Mouse (Mus musculus): ENCODE measurements around the gene Celf6. TPM values are rescaled to one million over a fixed set of nuclear protein-coding genes. Genes with fewer than 3 reads are reported as not detected.

Celf6 gene
- polyA plus RNA-seq, 1 experiment from 2014 or later: 2.9 TPM

GRCm38 (mm10) chr9:59544739-59545138 lies 33.0 kb upstream of the Celf6 start:
- H3K9ac ChIP-seq (ENCODE audit: low read depth, low read length): no peak overlapping the region
- WGBS: 78% methylated on average over 5 of the region's 5 CpGs
- H3K36me3 ChIP-seq (ENCODE audit: control insufficient read depth, insufficient read depth, low read length): no peaks in the 10 kb centered on the region
- H3K27ac ChIP-seq (ENCODE audit: low read length): no peak overlapping the region
- H3K9me3 ChIP-seq (ENCODE audit: control insufficient read depth, low read length): no peaks in the 10 kb centered on the region
- no peak overlapping the region for H3K4me2 ChIP-seq (ENCODE audit: low read depth, low read length)
- no peak for ATAC-seq
- no peak overlapping the region for H3K4me3 ChIP-seq (ENCODE audit: low read length)
- no peaks in the 10 kb centered on the region for H3K27me3 ChIP-seq (replicated peaks; ENCODE audit: control insufficient read depth, insufficient read depth, low read length)
- H3K4me1 ChIP-seq (ENCODE audit: control insufficient read depth, insufficient read depth, low read length): peaks cover 13% of the 10 kb centered on the region

GRCm38 (mm10) chr9:59547869-59548268 lies 29.8 kb upstream of the Celf6 start:
- H3K4me1 ChIP-seq (ENCODE audit: control insufficient read depth, insufficient read depth, low read length): 0 out of 2 replicates have a peak, but pooled peaks cover 2% of the 10 kb centered on the region
- no peak for ATAC-seq
- WGBS: 84% methylated on average over 1 of the region's 1 CpGs
- H3K4me3 ChIP-seq (ENCODE audit: low read length): no peak overlapping the region
- no peaks in the 10 kb centered on the region for H3K27me3 ChIP-seq (replicated peaks; ENCODE audit: control insufficient read depth, insufficient read depth, low read length)
- H3K36me3 ChIP-seq (ENCODE audit: control insufficient read depth, insufficient read depth, low read length): peaks cover 4% of the 10 kb centered on the region; the same call in 1 of the 2 replicates
- no peaks in the 10 kb centered on the region for H3K9me3 ChIP-seq (ENCODE audit: control insufficient read depth, low read length)
- no peak overlapping the region for H3K9ac ChIP-seq (ENCODE audit: low read depth, low read length)
- no peak overlapping the region for H3K27ac ChIP-seq (ENCODE audit: low read length)
- no peak overlapping the region for H3K4me2 ChIP-seq (ENCODE audit: low read depth, low read length)

GRCm38 (mm10) chr9:59548961-59549487 lies 28.7 kb upstream of the Celf6 start:
- Histone ChIP-seq H3K4me3 (ENCODE audit: low read length) (no peak overlapping the region), H3K36me3 (ENCODE audit: control insufficient read depth, insufficient read depth, low read length) (peaks cover 4% of the 10 kb centered on the region; the same call in 1 of the 2 replicates), H3K27ac (ENCODE audit: low read length) (no peak overlapping the region), H3K4me2 (ENCODE audit: low read depth, low read length) (no peak overlapping the region), H3K27me3 (replicated peaks; ENCODE audit: control insufficient read depth, insufficient read depth, low read length) (no peaks in the 10 kb centered on the region), H3K9me3 (ENCODE audit: control insufficient read depth, low read length) (no peaks in the 10 kb centered on the region), H3K4me1 (ENCODE audit: control insufficient read depth, insufficient read depth, low read length) (no peaks in the 10 kb centered on the region), H3K9ac (ENCODE audit: low read depth, low read length) (no peak overlapping the region)
- 59% methylated on average over 2 of the region's 2 CpGs for WGBS
- no peak for ATAC-seq

- Histone ChIP-seq H3K27me3 (replicated peaks; ENCODE audit: control insufficient read depth, insufficient read depth, low read length) (no peaks in the 10 kb centered on the region), H3K4me3 (ENCODE audit: low read length) (no peak overlapping the region), H3K4me1 (ENCODE audit: control insufficient read depth, insufficient read depth, low read length) (no peaks in the 10 kb centered on the region), H3K36me3 (ENCODE audit: control insufficient read depth, insufficient read depth, low read length) (peaks cover 4% of the 10 kb centered on the region), H3K9ac (ENCODE audit: low read depth, low read length) (no peak overlapping the region), H3K9me3 (ENCODE audit: control insufficient read depth, low read length) (no peaks in the 10 kb centered on the region), H3K4me2 (ENCODE audit: low read depth, low read length) (no peak overlapping the region), H3K27ac (ENCODE audit: low read length) (no peak overlapping the region)
- ATAC-seq: no peak
- WGBS: 82% methylated on average over 4 of the region's 4 CpGs
These were observed 27.6 kb upstream of the Celf6 start for GRCm38 (mm10) chr9:59550077-59550476.

- no peaks in the 10 kb centered on the region for H3K9me3 ChIP-seq (ENCODE audit: control insufficient read depth, low read length)
- no peak for ATAC-seq
- no peaks in the 10 kb centered on the region for H3K4me1 ChIP-seq (ENCODE audit: control insufficient read depth, insufficient read depth, low read length)
- no peak overlapping the region for H3K4me3 ChIP-seq (ENCODE audit: low read length)
- peaks cover 8% of the 10 kb centered on the region for H3K36me3 ChIP-seq (ENCODE audit: control insufficient read depth, insufficient read depth, low read length)
- H3K4me2 ChIP-seq (ENCODE audit: low read depth, low read length): no peak overlapping the region
- no peaks in the 10 kb centered on the region for H3K27me3 ChIP-seq (replicated peaks; ENCODE audit: control insufficient read depth, insufficient read depth, low read length)
- WGBS: 79% methylated on average over 5 of the region's 5 CpGs
- no peak overlapping the region for H3K9ac ChIP-seq (ENCODE audit: low read depth, low read length)
- no peak overlapping the region for H3K27ac ChIP-seq (ENCODE audit: low read length)
These were observed 26.7 kb upstream of the Celf6 start for GRCm38 (mm10) chr9:59551017-59551416.

GRCm38 (mm10) chr9:59551620-59552031 lies 26.1 kb upstream of the Celf6 start:
- H3K4me1 ChIP-seq (ENCODE audit: control insufficient read depth, insufficient read depth, low read length): no peaks in the 10 kb centered on the region
- H3K4me2 ChIP-seq (ENCODE audit: low read depth, low read length): no peak overlapping the region
- H3K4me3 ChIP-seq (ENCODE audit: low read length): no peak overlapping the region
- H3K9me3 ChIP-seq (ENCODE audit: control insufficient read depth, low read length): no peaks in the 10 kb centered on the region
- no peaks in the 10 kb centered on the region for H3K27me3 ChIP-seq (replicated peaks; ENCODE audit: control insufficient read depth, insufficient read depth, low read length)
- H3K9ac ChIP-seq (ENCODE audit: low read depth, low read length): no peak overlapping the region
- no peak overlapping the region for H3K27ac ChIP-seq (ENCODE audit: low read length)
- ATAC-seq: no peak
- peaks cover 8% of the 10 kb centered on the region for H3K36me3 ChIP-seq (ENCODE audit: control insufficient read depth, insufficient read depth, low read length)
- WGBS: 77% methylated on average over 3 of the region's 3 CpGs

- Histone ChIP-seq H3K4me2 (ENCODE audit: low read depth, low read length) (no peak overlapping the region), H3K4me1 (ENCODE audit: control insufficient read depth, insufficient read depth, low read length) (no peaks in the 10 kb centered on the region), H3K27ac (ENCODE audit: low read length) (no peak overlapping the region), H3K9ac (ENCODE audit: low read depth, low read length) (no peak overlapping the region), H3K4me3 (ENCODE audit: low read length) (no peak overlapping the region), H3K27me3 (replicated peaks; ENCODE audit: control insufficient read depth, insufficient read depth, low read length) (no peaks in the 10 kb centered on the region), H3K36me3 (ENCODE audit: control insufficient read depth, insufficient read depth, low read length) (peaks cover 8% of the 10 kb centered on the region), H3K9me3 (ENCODE audit: control insufficient read depth, low read length) (no peaks in the 10 kb centered on the region)
- 85% methylated on average over 5 of the region's 5 CpGs for WGBS
- no peak for ATAC-seq
These were observed 25.1 kb upstream of the Celf6 start for GRCm38 (mm10) chr9:59552610-59553009.

GRCm38 (mm10) chr9:59553719-59554118 lies 24.0 kb upstream of the Celf6 start:
- 80% methylated on average over 4 of the region's 4 CpGs for WGBS

GRCm38 (mm10) chr9:59565600-59565999 lies 12.1 kb upstream of the Celf6 start:
- Histone ChIP-seq H3K27ac (ENCODE audit: low read length) (no peak overlapping the region), H3K4me2 (ENCODE audit: low read depth, low read length) (no peak overlapping the region), H3K9ac (ENCODE audit: low read depth, low read length) (no peak overlapping the region), H3K27me3 (replicated peaks; ENCODE audit: control insufficient read depth, insufficient read depth, low read length) (no peaks in the 10 kb centered on the region), H3K4me1 (ENCODE audit: control insufficient read depth, insufficient read depth, low read length) (no peaks in the 10 kb centered on the region), H3K36me3 (ENCODE audit: control insufficient read depth, insufficient read depth, low read length) (peaks cover 10% of the 10 kb centered on the region), H3K9me3 (ENCODE audit: control insufficient read depth, low read length) (no peaks in the 10 kb centered on the region), H3K4me3 (ENCODE audit: low read length) (no peak overlapping the region)
- ATAC-seq: peak; percentile 66
- 21% methylated on average over 4 of the region's 4 CpGs for WGBS

More at GRCm38 (mm10) chr9:59553719-59554118, 24.0 kb upstream of the Celf6 start:
- Histone ChIP-seq H3K4me2 (ENCODE audit: low read depth, low read length) (no peak overlapping the region), H3K9me3 (ENCODE audit: control insufficient read depth, low read length) (no peaks in the 10 kb centered on the region), H3K9ac (ENCODE audit: low read depth, low read length) (no peak overlapping the region), H3K36me3 (ENCODE audit: control insufficient read depth, insufficient read depth, low read length) (peaks cover 8% of the 10 kb centered on the region), H3K4me3 (ENCODE audit: low read length) (no peak overlapping the region), H3K27ac (ENCODE audit: low read length) (no peak overlapping the region), H3K27me3 (replicated peaks; ENCODE audit: control insufficient read depth, insufficient read depth, low read length) (no peaks in the 10 kb centered on the region), H3K4me1 (ENCODE audit: control insufficient read depth, insufficient read depth, low read length) (no peaks in the 10 kb centered on the region)
- no peak for ATAC-seq

- ATAC-seq: peak; percentile 87
- Histone ChIP-seq H3K27ac (ENCODE audit: low read length) (no peak overlapping the region), H3K4me1 (ENCODE audit: control insufficient read depth, insufficient read depth, low read length) (no peaks in the 10 kb centered on the region), H3K4me3 (ENCODE audit: low read length) (no peak overlapping the region), H3K9me3 (ENCODE audit: control insufficient read depth, low read length) (no peaks in the 10 kb centered on the region), H3K4me2 (ENCODE audit: low read depth, low read length) (no peak overlapping the region), H3K36me3 (ENCODE audit: control insufficient read depth, insufficient read depth, low read length) (peaks cover 10% of the 10 kb centered on the region), H3K27me3 (replicated peaks; ENCODE audit: control insufficient read depth, insufficient read depth, low read length) (no peaks in the 10 kb centered on the region), H3K9ac (ENCODE audit: low read depth, low read length) (no peak overlapping the region)
- 24% methylated on average over 6 of the region's 6 CpGs for WGBS
These were observed 10.6 kb upstream of the Celf6 start for GRCm38 (mm10) chr9:59567111-59567510.
